Mouse (Mus musculus) embryonic fibroblast, embryonic 13.5 days (primary cell): ENCODE data around the gene Higd1a.

ENCODE experiments used
- CTCF ChIP-seq: IDR thresholded peaks from 2 replicates; pipeline ENCODE4 v1.5.1; 2011; ENCODE audit warnings: mild to moderate bottlenecking, control low read depth, low read length, moderate library complexity, borderline replicate concordance; ENCODE audit not compliant: insufficient read depth
- POLR2A ChIP-seq: IDR thresholded peaks from 2 replicates; pipeline ENCODE4 v1.6.1; 2011; ENCODE audit warnings: low read depth, mild to moderate bottlenecking, control low read depth, low read length, moderate library complexity

DNA sequence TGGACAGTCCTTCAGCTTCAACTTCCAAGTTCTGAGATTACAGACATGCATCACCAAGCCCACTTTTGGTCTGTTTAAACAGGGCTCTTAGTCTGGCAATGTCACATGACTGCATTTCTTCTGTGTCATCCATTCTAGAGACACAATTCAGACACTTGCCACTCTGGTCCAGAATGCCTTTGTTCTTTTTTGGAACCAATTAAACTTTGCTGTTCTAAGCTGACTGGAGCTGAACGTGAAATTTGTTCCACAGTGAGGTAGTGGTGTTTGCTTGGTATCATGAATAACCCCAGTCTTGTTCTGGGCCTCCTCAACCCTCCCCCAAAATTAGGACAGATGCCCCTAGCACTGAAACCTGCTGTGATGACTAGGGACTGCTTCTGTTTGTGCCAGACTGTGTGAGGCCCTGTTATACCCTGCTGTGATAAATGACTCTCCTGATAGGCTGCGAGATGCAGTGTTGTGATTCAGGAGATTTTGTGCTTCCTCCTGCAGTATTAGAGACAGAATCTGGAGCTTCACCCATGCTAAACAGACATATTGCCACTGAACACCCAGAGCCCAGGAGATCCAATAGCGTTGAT is 7.4 kb upstream of the Higd1a start:
- TF ChIP-seq CTCF, result no peak
- no peak for TF ChIP-seq POLR2A
